Mouse (Mus musculus): ENCODE measurements around the gene Tma7.

The Tma7 gene

GRCm38 (mm10) chr9:109102541-109102940 lies 20.2 kb upstream of the Tma7 start:
- peak; percentile 45 for DNase-seq (ENCODE audit: low spot score)

GRCm38 (mm10) chr9:109101933-109102445 lies 19.6 kb upstream of the Tma7 start:
- no peak for DNase-seq (ENCODE audit: low spot score)

- DNase-seq (ENCODE audit: low spot score) = no peak
These were observed 18.0 kb upstream of the Tma7 start for GRCm38 (mm10) chr9:109100307-109100928.

- peak; percentile 74 for DNase-seq (ENCODE audit: low spot score)
These were observed 16.6 kb upstream of the Tma7 start for GRCm38 (mm10) chr9:109098969-109099368.

GRCm38 (mm10) chr9:109098366-109098765 lies 16.0 kb upstream of the Tma7 start:
- DNase-seq (ENCODE audit: low spot score) = no peak

- peak; percentile 60 for DNase-seq (ENCODE audit: low spot score)
These were observed 15.4 kb upstream of the Tma7 start for GRCm38 (mm10) chr9:109097831-109098230.

- no peak for DNase-seq (ENCODE audit: low spot score)
These were observed 14.9 kb upstream of the Tma7 start for GRCm38 (mm10) chr9:109097291-109097690.

- no peak for DNase-seq (ENCODE audit: low spot score)
These were observed 14.5 kb upstream of the Tma7 start for GRCm38 (mm10) chr9:109096856-109097255.

GRCm38 (mm10) chr9:109096251-109096661 lies 13.9 kb upstream of the Tma7 start:
- DNase-seq (ENCODE audit: low spot score) = no peak

GRCm38 (mm10) chr9:109095137-109095982 lies 13.0 kb upstream of the Tma7 start, which contains the start of gene Plxnb1:
Plxnb1 (plus strand) TSS chr9:109095389.
- DNase-seq (ENCODE audit: low spot score) = peak; percentile 79

- no peak for DNase-seq (ENCODE audit: low spot score)
These were observed 12.3 kb upstream of the Tma7 start for GRCm38 (mm10) chr9:109094553-109095136.

GRCm38 (mm10) chr9:109093786-109094552 lies 11.6 kb upstream of the Tma7 start:
- no peak for DNase-seq (ENCODE audit: low spot score)

GRCm38 (mm10) chr9:109092799-109093198 lies 10.4 kb upstream of the Tma7 start:
- DNase-seq (ENCODE audit: low spot score) = no peak

- no peak for DNase-seq (ENCODE audit: low spot score)
These were observed 9.4 kb upstream of the Tma7 start for GRCm38 (mm10) chr9:109091802-109092201.

GRCm38 (mm10) chr9:109090446-109090845 lies 8.1 kb upstream of the Tma7 start:
- DNase-seq (ENCODE audit: low spot score) = no peak

- DNase-seq (ENCODE audit: low spot score) = peak; percentile 66
These were observed 5.6 kb upstream of the Tma7 start for GRCm38 (mm10) chr9:109087987-109088386.

GRCm38 (mm10) chr9:109084922-109085321 lies 2.5 kb upstream of the Tma7 start:
- DNase-seq (ENCODE audit: low spot score) = no peak

- no peak for DNase-seq (ENCODE audit: low spot score)
These were observed 651 bp downstream of the Tma7 start for GRCm38 (mm10) chr9:109081749-109082123.

- no peak for DNase-seq (ENCODE audit: low spot score)
These were observed 1.9 kb downstream of the Tma7 start for GRCm38 (mm10) chr9:109080516-109080915.

- DNase-seq (ENCODE audit: low spot score) = peak; percentile 93
These were observed 8.5 kb downstream of the Tma7 start, which contains the start of gene Atrip for GRCm38 (mm10) chr9:109073661-109074573. Atrip (minus strand) TSS chr9:109074124.

Data from testis, postnatal 10 days (tissue).